Mouse (Mus musculus) lung, postnatal 0 days (tissue): ENCODE results near the gene Spi1.

ENCODE experiments used
- CTCF ChIP-seq: IDR thresholded peaks from 2 replicates; pipeline ENCODE4 v1.5.1; 2016; ENCODE audit warnings: antibody characterized with exemption, mild to moderate bottlenecking
- EP300 ChIP-seq: IDR thresholded peaks from 2 replicates; pipeline ENCODE4 v1.6.1; 2016; ENCODE audit warnings: antibody characterized with exemption, mild to moderate bottlenecking, control low read depth

DNA sequence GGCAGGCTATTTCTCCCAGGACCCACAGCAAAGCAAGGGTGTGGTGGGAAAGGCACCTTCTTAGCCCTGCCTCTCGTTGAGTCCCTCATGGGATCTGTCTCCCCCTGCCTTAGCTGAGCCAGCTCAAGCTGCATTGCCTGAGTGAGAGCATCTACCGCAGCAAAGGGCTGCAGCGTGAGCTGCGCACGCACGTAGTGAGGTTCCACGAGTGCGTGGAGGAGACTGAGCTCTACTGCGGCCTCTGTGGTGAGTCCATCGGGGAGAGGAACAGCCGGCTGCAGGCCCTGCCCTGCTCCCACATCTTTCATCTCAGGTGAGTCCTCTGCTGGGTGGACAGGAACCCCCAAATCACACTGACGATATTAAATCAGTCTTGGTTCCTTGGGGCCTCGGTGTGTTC, 37.5 kb upstream of the Spi1 start:
- TF ChIP-seq CTCF (no peak), EP300 (no peak)
